Mouse (Mus musculus) heart, embryonic 12.5 days (tissue): ENCODE data around the gene Memo1. TPM values are rescaled to one million over a fixed set of nuclear protein-coding genes. Genes with fewer than 3 reads are reported as not detected.
"Not testable (repeated sequence)": the region's sequence is repeated elsewhere in the genome, so short reads cannot be mapped to it uniquely, and the experiment has no call there.

ENCODE experiments used
- ATAC-seq: fragments of 200-750 bp; cut with Nextera tagmentation; 2 replicates; pipeline ENCODE4 v1.8.0; 2017; ENCODE audit warnings: moderate TSS enrichment, moderate library complexity; ENCODE audit not compliant: insufficient number of reproducible peaks, low FRiP score
- H3K27ac ChIP-seq: fragments of 300-500 bp; sonication (generic); 2 replicates; pipeline ENCODE4 v1.5.1; 2016; ENCODE audit warnings: mild to moderate bottlenecking, moderate library complexity; ENCODE audit not compliant: poor library complexity, severe bottlenecking
- H3K27me3 ChIP-seq: fragments of 300-500 bp; sonication (generic); replicated peaks from 2 replicates; pipeline ENCODE4 v1.6.1; 2016; ENCODE audit warnings: mild to moderate bottlenecking, moderate library complexity
- H3K36me3 ChIP-seq: fragments of 300-500 bp; sonication (generic); 2 replicates; pipeline ENCODE4 v1.6.1; 2016; ENCODE audit warnings: mild to moderate bottlenecking, moderate library complexity
- H3K4me1 ChIP-seq: fragments of 300-500 bp; sonication (generic); replicated peaks from 2 replicates; pipeline ENCODE4 v1.6.1; 2016; ENCODE audit warnings: mild to moderate bottlenecking
- H3K4me2 ChIP-seq: fragments of 300-500 bp; sonication (generic); 2 replicates; pipeline ENCODE4 v1.6.1; 2016; ENCODE audit warnings: mild to moderate bottlenecking, moderate library complexity
- H3K4me3 ChIP-seq: fragments of 300-500 bp; sonication (generic); 2 replicates; pipeline ENCODE4 v1.5.1; 2016; ENCODE audit warnings: mild to moderate bottlenecking
- H3K9ac ChIP-seq: fragments of 300-500 bp; sonication (generic); 2 replicates; pipeline ENCODE4 v1.6.1; 2016; ENCODE audit warnings: mild to moderate bottlenecking, moderate library complexity
- H3K9me3 ChIP-seq: fragments of 300-500 bp; sonication (generic); replicated peaks from 2 replicates; pipeline ENCODE4 v1.6.1; 2016; ENCODE audit warnings: mild to moderate bottlenecking, moderate library complexity
- WGBS: fragments of 180-500 bp; shearing (Covaris S2); methylation state at CpG from one replicate; pipeline ENCODE4 v1.1.7; 2016; 5-methylcytosine and 5-hydroxymethylcytosine counted together
- polyA plus RNA-seq: library from polyadenylated mRNA; unstranded; fragments of >200 nt; fragmentation: Nextera tagmentation; extraction: Ambion mirVana; gene quantifications from 2 replicates; pipeline ENCODE4 v1.2.1, GENCODE M21; 2016

Gene Memo1
- polyA plus RNA-seq, 1 experiment from 2014 or later: 66.9 TPM

DNA sequence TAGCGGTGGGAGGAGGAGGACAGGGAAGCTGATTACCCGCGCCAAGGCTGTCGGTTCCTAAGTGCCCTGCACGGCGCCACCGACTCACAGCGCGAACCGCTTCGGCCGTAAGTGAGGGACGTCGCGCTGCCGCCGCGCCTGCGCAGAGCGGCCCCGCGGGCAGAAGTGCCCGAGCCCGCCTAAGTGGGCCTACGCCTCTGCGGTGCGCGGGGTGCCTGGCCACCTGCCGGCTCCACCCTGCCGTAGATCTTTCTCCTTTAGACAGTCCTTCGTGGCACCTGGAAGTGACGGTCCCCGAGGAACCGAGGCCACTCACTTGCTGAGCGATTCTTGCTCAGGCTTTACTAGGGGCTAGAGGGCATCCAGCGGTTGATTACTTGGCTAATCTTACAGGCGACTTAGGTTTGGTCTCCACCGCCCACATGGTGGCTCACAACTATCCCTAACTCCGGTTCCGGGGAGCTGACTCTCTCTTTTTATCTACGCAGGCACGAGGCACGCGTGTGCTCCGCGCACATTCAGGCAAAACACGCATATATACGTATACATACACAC is 21.1 kb upstream of the Memo1 start:
- H3K27ac ChIP-seq: peak overlapping the region; percentile 94
- H3K9me3 ChIP-seq: no peaks in the 10 kb centered on the region; the same call in 1 of the 2 replicates
- H3K4me3 ChIP-seq: peak overlapping the region; percentile 93
- peaks cover 9% of the 10 kb centered on the region; the same call in 1 of the 2 replicates for H3K4me1 ChIP-seq
- H3K4me2 ChIP-seq: peak overlapping the region; percentile 80
- peak overlapping the region; percentile 86 for H3K9ac ChIP-seq
- peaks cover 13% of the 10 kb centered on the region for H3K36me3 ChIP-seq
- H3K27me3 ChIP-seq: no peaks in the 10 kb centered on the region
- peak; percentile 95 for ATAC-seq
- WGBS: under 1% methylated on average over 48 of the region's 48 CpGs

DNA sequence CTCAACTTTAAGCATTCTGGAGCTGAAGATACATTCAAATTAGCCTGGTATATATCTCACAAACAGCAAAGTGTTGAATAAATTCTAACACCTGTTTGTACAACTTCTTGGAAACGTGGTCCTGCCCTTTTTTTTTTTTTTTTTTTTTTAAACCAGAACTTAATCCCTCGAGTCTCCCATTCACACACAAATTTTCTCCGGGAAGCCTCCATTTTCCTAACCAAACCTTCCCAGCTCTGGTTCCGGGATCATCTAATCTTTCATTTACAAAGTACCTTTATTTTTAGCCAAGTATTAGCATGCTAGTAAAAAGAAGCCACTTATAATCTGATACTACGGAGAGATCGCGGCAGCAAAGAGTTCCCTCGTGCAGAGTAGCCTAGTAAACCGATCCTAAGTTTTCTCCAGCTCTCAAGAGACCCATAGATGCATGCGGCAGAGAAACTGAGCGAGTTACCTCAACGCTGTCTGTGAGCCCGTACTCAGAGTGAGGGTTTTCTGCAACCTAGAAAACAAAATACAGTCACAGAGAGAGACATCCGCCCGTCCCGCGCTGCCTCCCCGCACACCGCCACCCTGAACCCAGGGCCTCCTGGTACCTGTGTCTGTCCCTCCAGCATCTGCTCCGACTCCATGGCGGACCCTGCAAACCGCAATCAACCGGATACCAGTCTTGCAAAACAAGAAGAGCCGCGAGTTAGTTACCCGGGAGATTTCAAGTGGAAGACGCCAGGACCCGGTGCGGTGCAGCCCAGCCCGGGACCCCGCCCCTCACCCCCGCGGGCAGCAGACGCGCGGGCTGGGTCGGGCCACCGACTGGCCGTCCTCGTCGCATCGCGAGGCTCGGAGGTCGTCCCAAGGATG is 20.4 kb upstream of the Memo1 start:
- H3K4me1 ChIP-seq: peaks cover 9% of the 10 kb centered on the region; the same call in 1 of the 2 replicates
- peak overlapping the region; percentile 93 for H3K4me3 ChIP-seq
- no peaks in the 10 kb centered on the region for H3K27me3 ChIP-seq
- H3K9me3 ChIP-seq: no peaks in the 10 kb centered on the region; the same call in 1 of the 2 replicates
- H3K9ac ChIP-seq: peak overlapping the region; percentile 86
- peak; percentile 83; the same call in 1 of the 2 replicates for ATAC-seq
- H3K27ac ChIP-seq: peak overlapping the region; percentile 94
- H3K36me3 ChIP-seq: peaks cover 19% of the 10 kb centered on the region
- under 1% methylated on average over 45 of the region's 45 CpGs for WGBS
- peak overlapping the region; percentile 80 for H3K4me2 ChIP-seq

DNA sequence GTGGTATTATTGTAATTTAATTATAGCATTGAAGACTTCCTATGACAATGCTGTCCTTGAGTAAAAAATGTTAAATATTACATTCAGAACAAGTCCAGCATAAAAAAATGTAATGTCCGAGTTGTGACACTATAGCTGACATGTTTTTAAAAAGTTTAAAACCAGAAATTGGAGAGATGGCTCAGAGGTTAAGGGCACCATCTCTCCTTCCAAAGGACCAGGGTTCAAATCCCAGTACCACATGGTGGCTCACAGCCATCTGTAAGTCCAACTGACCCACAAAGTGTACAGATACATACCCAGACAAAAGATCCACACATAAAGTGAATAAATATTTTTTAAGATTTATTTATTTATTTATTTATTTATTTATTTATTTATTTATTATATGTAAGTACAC is 10.7 kb upstream of the Memo1 start:
- Histone ChIP-seq H3K4me2 (no peak overlapping the region), H3K9ac (no peak overlapping the region), H3K4me3 (no peak overlapping the region), H3K9me3 (no peaks in the 10 kb centered on the region), H3K4me1 (no peaks in the 10 kb centered on the region), H3K27me3 (no peaks in the 10 kb centered on the region), H3K36me3 (peaks cover 75% of the 10 kb centered on the region), H3K27ac (no peak overlapping the region)
- 91% methylated on average over 1 of the region's 1 CpGs for WGBS
- no peak for ATAC-seq

DNA sequence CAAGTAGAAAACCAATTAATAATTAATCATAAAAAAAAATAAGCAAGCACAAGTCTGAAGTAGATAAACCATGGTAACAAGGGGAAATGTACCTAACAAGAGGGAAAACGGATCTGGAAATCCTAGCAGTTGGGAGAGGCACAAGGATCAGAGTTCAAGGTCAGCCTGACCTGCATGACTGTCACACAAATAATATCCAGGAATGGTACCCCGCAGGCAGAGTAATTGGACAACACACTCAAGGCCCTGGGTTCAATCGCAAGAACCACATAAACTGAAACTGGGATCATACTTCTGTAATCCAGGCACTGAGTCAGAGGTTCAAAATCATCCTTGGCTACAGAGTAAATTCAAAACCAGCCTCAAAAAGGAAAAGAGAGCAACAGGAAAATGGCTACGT is 10.3 kb upstream of the Memo1 start:
- peaks cover 76% of the 10 kb centered on the region for H3K36me3 ChIP-seq
- no peaks in the 10 kb centered on the region for H3K9me3 ChIP-seq
- no peaks in the 10 kb centered on the region for H3K4me1 ChIP-seq
- no peak overlapping the region for H3K4me3 ChIP-seq
- no peaks in the 10 kb centered on the region for H3K27me3 ChIP-seq
- H3K27ac ChIP-seq: no peak overlapping the region
- H3K9ac ChIP-seq: no peak overlapping the region
- H3K4me2 ChIP-seq: no peak overlapping the region
- no peak for ATAC-seq
- 89% methylated on average over 4 of the region's 4 CpGs for WGBS

DNA sequence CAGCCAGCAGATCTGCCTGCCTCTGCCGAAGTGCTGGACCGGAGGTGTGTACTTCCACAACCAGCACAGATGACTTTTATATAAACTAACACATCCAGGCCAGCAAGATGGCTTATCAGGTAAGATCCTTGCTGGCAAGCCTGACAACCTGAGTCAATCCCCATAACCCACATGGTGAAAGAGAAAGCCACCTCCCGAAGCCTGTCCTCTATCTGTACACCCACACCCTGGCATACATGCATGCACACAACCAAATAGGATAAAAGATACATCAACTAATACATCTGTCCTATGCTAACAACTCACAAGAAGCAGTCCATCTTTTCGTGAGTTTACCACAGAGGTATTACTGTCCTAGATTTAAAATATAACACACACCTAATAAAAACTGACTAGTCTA is 8.7 kb upstream of the Memo1 start:
- no peaks in the 10 kb centered on the region for H3K4me1 ChIP-seq

DNA sequence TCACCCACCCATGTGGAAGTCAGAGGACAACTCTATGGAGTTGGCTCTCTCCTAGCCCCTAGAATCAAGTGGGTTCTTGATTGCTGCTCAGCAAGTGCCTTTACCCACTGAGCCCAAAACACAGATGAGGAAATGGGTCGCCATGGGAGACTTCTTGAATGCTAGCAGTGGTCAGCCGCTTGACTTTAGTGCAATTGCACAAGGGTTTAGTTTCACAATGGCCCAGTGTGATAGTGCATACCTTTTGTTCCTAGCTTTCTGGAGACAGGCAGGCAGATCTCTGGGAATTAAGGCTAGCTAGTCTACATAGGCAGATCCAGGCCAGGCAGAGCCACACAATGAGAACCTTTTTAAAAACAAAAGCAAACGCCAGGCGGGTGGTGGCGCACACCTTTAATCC is 4.8 kb upstream of the Memo1 start:
- no peak overlapping the region for H3K9ac ChIP-seq
- H3K4me1 ChIP-seq: no peaks in the 10 kb centered on the region
- ATAC-seq: no peak
- no peaks in the 10 kb centered on the region for H3K9me3 ChIP-seq
- H3K36me3 ChIP-seq: peaks cover 49% of the 10 kb centered on the region
- H3K4me2 ChIP-seq: no peak overlapping the region
- 87% methylated on average over 5 of the region's 5 CpGs for WGBS
- H3K27ac ChIP-seq: no peak overlapping the region
- no peaks in the 10 kb centered on the region for H3K27me3 ChIP-seq
- no peak overlapping the region for H3K4me3 ChIP-seq

More for the DNA sequence above, 8.7 kb upstream of the Memo1 start:
- Histone ChIP-seq H3K9me3 (no peaks in the 10 kb centered on the region), H3K27ac (no peak overlapping the region), H3K4me2 (no peak overlapping the region), H3K27me3 (no peaks in the 10 kb centered on the region), H3K36me3 (peaks cover 74% of the 10 kb centered on the region), H3K4me3 (no peak overlapping the region), H3K9ac (no peak overlapping the region)
- ATAC-seq: no peak
- WGBS: 87% methylated on average over 4 of the region's 4 CpGs

DNA sequence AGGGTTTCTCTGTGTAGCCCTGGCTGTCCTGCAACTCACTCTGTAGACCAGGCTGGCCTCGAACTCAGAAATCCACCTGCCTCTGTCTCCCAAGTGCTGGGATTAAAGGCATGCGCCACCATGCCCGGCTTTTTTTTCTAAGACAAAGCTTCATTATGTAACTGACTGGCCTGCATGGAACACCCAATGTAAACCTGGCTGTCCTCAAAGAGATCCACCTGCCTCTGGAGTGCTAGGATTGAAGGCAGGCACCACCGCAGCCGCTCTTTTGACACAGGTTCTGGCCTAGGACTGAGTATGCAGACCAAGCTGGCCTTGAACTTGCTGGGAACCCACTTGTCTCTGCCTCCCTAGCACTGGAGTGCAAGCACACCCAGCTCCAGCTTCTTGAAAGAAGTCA is 1.7 kb upstream of the Memo1 start:
- H3K27ac ChIP-seq, H3K4me2 ChIP-seq, H3K9ac ChIP-seq, H3K4me3 ChIP-seq, H3K4me1 ChIP-seq, ATAC-seq, H3K9me3 ChIP-seq, H3K27me3 ChIP-seq: not testable (repeated sequence)
- WGBS: 88% methylated on average over 5 of the region's 5 CpGs
- peaks cover 32% of the 10 kb centered on the region for H3K36me3 ChIP-seq

DNA sequence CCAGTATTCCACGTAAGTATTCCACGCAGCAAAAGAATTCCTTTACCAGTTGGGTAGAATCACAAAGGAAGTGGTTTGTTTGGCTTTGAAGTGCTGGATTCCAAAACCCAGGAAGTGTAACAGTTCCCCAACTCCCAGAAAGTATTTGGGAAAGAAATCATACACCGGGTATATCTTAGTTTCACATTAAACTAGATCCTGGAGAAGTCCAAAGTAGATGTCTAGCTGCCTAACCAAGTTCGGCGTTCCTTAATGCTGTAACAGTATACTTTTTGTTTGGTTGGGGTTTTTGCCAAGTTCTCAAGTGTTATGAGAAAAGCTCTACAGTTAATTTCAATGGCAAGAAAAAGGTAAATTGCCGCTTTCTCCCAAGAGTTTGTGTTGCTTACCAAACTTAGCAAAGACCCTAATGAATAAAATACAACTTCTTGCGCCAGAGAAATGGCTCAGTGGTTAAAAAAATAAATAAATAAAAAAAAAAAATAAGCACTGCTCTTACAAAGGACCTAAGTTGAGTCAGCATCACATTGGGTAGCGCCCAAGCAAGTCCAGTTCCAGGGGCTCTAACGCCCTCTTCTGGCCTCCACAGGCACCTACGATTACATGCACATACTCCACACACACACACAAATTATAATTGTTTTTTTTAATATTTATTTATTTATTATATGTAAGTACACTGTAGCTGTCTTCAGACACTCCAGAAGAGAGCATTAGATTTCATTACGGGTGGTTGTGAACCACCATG is 929 bp upstream of the Memo1 start:
- peak overlapping the region; percentile 96 for H3K9ac ChIP-seq
- H3K27ac ChIP-seq: peak overlapping the region; percentile 98
- ATAC-seq: no peak
- H3K27me3 ChIP-seq: no peaks in the 10 kb centered on the region
- peaks cover 14% of the 10 kb centered on the region for H3K4me1 ChIP-seq
- peak overlapping the region; percentile 69 for H3K4me3 ChIP-seq
- peaks cover 25% of the 10 kb centered on the region for H3K36me3 ChIP-seq
- 47% methylated on average over 11 of the region's 11 CpGs for WGBS
- H3K4me2 ChIP-seq: peak overlapping the region; percentile 73
- H3K9me3 ChIP-seq: no peaks in the 10 kb centered on the region

DNA sequence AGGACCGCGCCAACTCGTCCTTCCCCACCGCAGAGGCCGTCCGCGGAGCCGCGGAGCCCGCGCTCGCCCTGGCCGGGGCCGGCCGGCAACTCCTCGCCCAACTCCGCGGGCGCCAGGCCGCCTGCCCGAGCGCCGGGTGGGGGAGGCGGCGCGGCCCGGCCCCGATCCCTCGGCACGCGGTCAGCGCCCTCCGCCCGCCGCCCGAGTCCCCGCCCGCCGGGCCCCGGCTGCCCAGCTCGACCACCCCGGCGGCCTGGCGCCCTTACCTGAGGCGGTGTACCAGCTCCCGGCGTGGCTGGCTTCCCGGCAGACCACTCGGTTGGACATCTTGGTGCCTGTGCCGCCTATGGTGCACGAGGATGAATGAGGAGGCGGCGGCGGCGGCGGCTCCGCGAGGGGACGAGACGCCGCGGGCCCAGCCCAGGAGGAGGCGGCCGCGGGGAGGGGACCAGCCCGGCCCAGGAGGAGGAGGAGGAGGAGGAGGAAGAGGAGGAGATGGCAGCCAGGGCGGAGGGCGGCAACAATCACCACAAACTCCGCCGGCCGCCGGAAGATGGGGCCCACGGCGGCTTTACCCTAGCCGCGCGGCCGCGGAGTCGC is 795 bp downstream of the Memo1 start:
- H3K4me3 ChIP-seq: peak overlapping the region; percentile 69
- peak overlapping the region; percentile 98 for H3K27ac ChIP-seq
- peak; percentile 91 for ATAC-seq
- no peaks in the 10 kb centered on the region for H3K9me3 ChIP-seq
- WGBS: 2% methylated on average over 75 of the region's 80 CpGs
- no peaks in the 10 kb centered on the region for H3K27me3 ChIP-seq
- H3K36me3 ChIP-seq: peaks cover 11% of the 10 kb centered on the region
- H3K4me1 ChIP-seq: peaks cover 26% of the 10 kb centered on the region
- peak overlapping the region; percentile 96 for H3K9ac ChIP-seq
- peak overlapping the region; percentile 85 for H3K4me2 ChIP-seq

DNA sequence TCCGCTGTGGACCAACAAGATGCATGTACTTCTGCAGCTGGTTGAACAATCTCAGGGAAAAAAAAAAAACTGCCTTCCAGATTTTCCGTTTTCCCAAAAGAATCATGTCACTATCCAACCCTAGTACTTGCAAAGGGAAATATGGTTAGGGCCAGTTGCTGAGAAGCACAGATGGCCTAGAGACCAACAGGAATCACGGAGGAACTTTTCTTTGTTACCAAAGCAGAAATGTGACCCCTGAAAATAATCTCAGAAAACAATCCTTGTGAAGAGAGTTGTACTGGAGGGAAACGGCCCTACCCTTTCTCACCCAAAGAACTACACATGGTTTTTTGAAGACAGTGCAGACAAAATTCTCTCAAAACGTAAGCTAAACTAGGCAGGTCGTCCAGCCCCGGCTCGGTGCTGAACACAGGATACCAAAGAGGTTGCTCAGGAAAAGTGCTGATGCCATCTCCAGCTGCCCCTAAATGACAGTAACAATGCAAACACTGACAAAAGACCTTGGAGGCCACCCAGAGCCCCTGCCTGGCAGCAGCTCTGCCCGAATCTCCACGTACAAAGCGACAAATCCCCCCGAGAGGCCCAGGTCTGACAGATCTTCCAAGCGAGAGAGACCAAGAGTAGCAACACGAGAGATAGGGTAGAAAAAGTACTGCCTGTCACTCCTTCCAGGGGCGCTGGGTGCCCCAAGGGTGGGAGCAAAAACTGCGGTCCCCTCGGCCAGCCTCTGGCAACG is 1.5 kb downstream of the Memo1 start:
- ATAC-seq: no peak
- no peaks in the 10 kb centered on the region for H3K9me3 ChIP-seq
- H3K27me3 ChIP-seq: no peaks in the 10 kb centered on the region
- H3K9ac ChIP-seq: peak overlapping the region; percentile 96
- peaks cover 30% of the 10 kb centered on the region for H3K4me1 ChIP-seq
- H3K4me3 ChIP-seq: peak overlapping the region; percentile 69
- H3K27ac ChIP-seq: peak overlapping the region; percentile 98
- WGBS: 1% methylated on average over 18 of the region's 18 CpGs
- H3K36me3 ChIP-seq: peaks cover 10% of the 10 kb centered on the region
- H3K4me2 ChIP-seq: peak overlapping the region; percentile 85
